Mouse (Mus musculus): ENCODE data around the gene Cyba.
A peak's percentile ranks its signal among the peaks of the same experiment; 100 is the strongest.

Gene Cyba

DNA sequence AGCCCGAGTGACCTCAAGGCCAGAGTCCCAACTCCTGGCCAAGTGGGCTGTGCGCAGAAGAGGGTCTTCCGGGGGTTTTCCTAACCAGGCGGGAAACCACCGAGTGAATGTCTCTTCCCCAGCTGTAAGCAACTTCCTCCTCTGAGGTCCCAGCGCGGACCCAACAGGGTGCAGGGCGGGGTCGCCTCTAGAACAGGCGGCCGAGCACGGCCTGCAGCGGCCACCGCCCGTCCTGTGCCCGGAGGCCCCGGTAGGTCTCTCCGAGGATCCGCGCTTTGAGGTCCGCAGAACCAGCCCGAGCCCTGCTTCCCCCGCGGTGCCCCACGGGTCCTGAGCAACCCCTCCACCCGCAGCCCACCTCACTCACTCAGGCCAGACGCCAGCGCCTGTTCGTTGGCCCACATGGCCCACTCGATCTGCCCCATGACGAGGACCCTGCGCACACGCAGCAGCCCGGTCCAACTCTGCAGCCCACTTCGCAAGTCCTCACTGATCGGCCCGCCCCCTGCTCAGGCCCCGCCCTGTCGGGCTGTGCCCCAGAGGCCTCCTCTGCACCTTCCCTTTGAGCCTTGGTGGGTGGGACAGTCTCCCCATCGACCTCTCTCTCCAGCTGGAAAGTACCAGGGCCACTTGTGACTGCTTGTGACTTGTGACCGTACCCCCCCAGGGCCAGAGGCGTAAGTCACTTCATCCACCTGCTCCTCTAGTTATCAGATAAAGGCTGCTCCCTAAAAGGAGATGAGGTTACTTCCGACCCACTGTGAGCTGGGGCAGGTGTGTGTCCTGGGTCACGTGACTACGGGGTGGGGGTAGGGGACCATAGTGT, at the start of gene Cyba:
Cyba (minus strand) TSS at position 488 of the 826 bp plus-strand sequence.
- peak; percentile 48 for DNase-seq (ENCODE audit: low read depth, low spot score)

DNA sequence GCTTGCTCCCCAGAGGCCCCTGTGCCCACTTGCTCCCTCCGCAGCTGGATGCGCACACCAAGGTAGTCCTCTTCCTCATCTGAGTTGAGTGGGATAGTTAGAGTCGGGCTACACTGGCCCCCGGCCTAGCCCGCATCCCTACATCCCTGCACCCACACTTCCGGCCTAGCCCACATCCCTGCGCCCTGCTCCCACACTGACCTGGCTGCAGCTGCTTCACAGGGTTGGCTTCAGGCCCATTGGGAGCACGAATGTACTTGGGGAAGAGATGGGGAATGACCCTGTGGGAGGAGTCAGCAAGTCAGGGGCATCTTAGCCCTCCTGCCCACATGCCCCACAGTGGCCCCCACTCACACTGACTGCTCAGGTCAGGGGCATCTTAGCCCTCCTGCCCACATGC, 49.7 kb upstream of the Cyba start:
- no peak for DNase-seq (ENCODE audit: low read depth, low spot score)

DNA sequence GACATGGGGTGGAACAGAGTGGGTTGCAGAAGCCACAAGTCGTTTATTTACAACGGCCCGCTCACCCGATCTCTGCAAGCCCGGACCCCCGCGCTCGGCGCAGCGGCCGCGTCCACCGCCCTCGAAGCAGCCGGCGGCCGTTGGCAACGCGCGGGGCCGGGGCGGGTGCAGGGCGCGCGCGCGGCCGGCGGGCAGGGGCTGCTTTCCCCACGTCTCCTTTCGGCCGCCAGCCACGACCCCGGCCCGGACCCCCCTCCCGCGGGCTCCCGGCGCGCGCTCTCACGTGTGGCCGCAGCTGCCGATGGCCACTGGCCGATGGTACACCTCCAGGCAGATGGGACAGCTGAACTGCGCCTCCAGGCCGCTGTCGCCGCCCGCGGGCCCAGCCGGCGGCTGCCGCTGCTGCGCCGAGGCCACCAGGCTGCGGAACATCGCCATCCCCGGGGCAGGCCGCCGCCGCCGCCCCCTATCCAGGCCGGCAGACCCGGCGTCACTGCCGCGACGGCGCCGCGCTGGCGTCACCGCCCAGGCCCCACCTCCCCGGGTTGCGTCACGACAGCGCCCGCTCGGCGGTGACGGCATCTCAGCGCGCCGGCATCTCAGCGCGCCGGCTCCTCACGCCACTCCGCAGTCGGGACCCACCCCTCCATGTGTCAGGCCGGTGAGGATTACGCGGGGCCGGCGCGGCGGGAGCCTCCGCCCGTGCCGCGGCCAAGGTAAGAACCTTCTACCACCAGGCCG, 43.0 kb upstream of the Cyba start, which contains the start of the genes Rnf166 and Ctu2:
Rnf166 (minus strand) TSS at position 485 of the 741 bp plus-strand sequence.
Ctu2 (plus strand) TSS at position 564 of the 741 bp plus-strand sequence.
- peak; percentile 93 for DNase-seq (ENCODE audit: low read depth, low spot score)

DNA sequence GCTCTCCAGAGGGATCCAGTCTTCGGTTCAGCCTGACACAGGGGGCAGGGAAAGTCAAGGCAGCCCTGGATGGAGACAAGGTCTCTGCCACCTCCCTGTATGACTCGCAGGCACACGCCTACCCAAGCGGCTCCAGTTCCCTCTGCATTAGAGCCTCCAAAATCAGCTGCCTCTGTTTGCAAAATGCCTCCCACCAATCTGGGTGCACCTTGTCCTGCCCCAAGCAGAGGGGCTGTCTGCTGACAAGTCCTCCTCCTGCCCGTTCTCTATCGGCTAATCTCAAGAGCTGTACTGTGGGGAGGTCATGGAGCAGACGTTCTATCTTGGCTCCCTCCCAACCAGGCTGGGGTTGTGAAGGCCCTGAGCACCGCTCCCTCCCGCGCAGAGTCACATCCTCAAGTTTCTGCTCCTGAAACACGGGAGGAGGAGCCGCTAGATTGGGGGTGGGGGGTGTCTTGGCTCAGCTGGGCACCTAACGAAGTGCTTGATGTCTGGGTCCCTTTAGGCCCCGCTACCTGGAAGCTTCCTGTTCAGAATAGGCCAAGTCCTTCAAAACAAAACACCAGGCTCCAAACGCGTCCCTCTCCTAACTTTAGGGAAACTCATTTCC, 42.3 kb upstream of the Cyba start:
- DNase-seq (ENCODE audit: low read depth, low spot score): no peak

DNA sequence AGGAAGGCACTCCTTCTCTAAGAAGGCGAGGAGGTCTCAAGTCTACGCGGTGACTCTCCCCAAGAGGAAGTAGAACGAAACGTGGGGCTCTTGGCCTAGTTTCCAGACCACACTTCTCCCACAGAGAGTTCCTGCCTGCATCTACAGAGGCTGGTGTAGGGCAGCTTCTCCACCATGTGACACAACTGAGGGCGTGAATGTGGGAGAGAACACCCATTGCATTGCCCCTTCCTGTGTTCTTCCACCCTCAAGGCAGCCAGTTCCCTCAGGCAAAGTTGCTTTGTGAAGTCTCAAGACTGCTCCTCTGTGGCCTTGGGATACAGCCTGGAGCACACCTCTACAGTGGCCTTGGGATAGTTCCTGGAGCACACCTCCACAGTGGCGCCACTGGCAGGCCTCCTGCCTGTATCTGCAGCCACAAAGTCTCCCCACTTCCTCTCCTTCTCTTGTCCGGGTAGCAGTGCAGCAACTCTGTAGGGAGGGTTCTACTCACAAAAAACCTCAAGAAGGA, 41.2 kb upstream of the Cyba start:
- no peak for DNase-seq (ENCODE audit: low read depth, low spot score)

DNA sequence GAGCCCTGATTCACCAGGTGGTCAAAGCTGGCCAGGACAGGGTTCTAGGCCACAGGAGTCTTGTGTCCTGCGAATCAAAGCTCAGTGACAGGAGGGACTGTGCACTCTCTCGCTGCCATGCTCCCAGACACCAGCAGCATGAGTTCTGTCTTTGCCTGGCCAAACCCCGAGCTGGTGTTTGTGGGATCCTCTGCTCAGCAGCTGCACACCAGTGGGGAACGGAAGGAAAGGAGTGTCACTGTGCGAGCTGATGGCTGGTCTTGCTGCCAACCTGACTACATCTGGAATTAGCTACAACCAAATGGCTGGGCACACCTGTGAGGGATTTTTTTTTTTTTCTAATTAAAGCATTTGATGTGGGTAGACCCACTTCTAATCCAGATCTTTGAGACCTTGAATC, 38.0 kb upstream of the Cyba start:
- DNase-seq (ENCODE audit: low read depth, low spot score): no peak

DNA sequence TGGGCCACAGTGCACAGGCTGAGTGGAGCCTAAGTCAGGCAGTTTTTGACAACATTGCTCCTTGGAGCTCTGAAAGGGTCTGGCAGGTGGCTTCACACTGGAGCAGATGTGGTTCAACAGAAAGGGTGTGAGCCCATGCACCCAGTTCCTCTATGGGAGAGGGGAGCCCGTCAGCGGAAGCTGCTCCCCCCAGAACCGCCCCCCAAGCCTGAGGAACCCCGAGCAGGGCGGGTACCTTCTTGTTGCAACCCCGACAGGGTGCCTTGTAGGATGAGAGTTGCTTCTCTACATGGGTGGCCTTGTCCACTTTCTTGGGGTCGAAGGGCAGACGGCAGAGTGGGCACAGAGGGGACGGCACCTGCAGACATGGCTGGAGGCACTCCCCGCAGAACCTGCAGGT, 37.2 kb upstream of the Cyba start:
- DNase-seq (ENCODE audit: low read depth, low spot score): no peak

DNA sequence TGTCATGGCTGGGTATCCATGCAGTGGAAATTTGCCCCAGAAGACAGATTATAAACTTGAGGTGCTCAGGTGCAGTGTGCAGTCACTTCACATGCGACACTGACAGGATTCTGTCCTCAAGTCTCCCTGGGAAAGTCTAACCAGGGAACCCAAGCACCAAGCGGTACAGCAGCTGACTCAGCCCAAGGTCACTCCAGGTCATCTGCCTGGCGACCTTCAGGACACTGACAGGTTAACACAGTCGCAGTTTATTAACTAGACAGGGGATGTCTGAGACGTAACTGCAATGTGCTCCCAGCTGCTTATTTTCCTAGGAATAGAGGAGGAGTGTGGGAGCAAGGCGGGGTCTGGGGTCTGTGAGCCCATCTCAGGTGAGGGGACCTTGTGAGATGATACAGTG, 36.7 kb upstream of the Cyba start:
- no peak for DNase-seq (ENCODE audit: low read depth, low spot score)

DNA sequence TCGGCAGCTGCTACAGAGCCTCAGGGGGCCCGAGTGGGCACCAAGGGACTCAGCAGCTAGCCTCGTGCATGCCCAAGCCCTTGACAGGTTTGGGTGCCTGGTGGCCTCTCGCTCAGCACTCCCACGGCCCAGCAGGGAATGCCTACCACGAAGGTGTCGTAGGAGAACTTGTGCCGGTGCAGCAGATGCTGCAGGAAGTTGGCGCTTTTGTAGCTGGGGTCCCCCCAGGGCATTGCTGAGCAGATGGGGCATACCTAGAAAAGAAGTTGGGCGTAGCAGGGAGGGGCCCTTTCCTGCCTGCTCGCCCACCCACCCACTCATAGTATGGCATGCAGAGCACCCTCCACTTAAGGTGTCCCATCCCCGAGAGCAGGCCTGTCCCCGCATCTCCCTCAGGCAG, 35.1 kb upstream of the Cyba start:
- no peak for DNase-seq (ENCODE audit: low read depth, low spot score)

DNA sequence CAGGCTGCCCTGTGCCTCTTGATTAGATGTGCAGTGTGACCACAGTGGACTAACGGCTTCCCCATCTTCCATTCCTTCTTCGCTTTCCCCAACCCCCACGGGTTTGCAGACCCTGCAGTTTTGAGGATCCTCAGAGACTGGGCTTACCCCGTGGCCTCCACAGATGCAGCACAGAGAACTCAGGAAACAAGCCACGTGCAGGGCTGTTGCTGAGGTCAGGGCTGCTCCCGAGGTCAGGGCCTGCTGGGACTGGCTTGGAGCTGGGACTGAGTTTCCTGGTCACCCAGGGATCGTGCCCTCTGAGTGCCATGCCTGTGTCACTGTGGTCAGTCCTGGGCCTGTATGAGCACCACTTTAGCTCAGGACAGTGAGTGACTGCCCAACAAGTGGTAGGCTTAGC, 32.3 kb upstream of the Cyba start:
- no peak for DNase-seq (ENCODE audit: low read depth, low spot score)

DNA sequence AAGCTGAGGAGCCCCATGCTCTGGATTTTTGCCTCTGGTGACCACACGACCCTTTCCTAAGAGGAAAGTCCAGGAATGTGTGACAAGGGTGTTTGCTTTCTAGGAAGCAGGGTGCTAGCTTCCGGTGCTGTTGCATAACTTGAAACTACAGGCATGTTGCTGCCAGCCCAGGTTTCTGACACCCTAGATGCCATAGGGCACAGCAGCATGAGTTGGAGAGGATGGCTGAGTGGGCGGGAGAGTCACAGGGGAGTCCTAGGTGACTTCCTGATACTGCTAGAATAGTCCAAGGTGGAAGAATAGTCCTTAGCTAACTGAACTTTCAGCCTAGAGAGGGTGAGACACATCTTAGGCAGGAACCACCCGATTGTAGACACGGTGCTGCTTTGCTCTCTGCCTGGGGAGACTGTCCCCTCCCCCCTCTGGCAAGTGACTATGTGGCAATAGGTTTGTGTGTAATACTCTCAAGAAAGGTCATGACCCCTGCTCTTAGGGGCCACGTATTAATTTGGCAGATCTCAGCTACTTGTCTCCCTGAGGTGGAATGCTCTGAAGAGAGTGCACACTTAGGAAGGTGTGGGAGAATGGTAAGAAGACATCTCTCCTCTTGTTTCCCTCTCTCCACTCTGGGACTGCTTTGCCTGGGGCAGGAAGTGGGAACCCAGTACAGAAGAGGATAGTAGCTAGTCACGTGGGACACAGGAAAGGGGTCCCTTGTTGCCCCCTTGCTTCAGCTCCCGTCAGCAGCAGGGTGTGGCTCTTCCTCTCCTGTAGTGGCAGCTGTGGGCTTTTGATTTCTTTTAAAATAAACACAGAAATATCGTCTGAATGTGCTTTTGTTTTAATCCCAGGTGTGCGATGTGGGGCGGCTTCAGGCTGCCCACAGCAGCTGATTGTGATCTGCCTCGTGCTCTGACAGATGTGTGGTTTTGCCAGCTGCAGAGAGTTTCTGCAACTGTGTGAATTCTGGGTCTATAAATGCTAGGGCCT, 31.2 kb upstream of the Cyba start:
- DNase-seq (ENCODE audit: low read depth, low spot score): no peak

DNA sequence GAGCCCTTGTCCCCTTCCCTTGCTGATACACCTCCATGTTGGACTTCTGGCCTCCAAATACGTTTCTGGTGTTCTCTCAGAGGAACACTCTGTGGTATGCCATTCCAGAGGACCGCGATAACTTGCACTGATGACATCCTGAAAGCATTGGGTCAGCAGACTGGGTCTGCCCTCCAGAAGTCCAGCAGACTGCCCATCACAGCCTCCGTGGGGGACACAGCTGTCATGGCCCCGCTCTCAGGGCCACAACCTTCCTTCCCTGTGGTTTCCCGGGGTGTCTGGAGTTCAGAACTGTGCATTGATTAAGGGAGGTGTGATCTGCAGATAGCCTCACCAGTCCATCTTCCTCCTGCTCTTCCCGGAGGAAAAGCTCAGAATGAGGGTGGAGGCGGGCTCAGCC, 29.8 kb upstream of the Cyba start:
- DNase-seq (ENCODE audit: low read depth, low spot score): no peak

DNA sequence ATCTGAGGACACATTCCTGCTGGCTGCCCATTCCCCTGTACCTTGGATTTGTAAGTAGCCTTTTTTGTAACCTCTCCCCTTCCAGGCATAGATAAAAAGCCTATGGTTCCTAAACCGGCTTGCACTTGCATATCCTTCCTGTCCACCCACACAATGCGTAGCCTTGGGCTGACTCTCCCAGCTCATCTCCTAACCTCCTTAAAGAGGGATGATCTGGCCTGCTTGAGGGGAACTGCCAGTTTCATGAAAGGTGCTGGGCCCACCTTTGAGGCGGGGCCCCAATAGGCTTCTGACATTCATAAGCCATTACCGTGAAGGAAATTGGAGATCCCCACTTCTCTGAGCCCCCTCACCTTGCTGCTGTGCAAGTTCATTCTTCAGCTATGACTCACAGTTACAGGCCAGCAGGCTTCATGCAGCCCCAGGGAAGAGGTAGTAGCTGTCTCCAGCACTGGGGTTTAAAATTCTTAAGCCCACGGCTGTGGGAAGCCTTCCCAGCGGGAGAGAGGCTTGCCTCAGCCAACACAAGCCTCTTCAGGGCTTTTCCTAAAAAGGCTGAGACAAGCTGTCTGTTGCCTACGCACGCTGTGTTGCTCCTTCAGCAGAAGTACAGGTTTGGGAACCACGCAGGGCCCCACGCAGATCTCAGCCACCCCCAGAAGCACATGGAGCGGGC, 28.9 kb upstream of the Cyba start:
- DNase-seq (ENCODE audit: low read depth, low spot score): no peak

DNA sequence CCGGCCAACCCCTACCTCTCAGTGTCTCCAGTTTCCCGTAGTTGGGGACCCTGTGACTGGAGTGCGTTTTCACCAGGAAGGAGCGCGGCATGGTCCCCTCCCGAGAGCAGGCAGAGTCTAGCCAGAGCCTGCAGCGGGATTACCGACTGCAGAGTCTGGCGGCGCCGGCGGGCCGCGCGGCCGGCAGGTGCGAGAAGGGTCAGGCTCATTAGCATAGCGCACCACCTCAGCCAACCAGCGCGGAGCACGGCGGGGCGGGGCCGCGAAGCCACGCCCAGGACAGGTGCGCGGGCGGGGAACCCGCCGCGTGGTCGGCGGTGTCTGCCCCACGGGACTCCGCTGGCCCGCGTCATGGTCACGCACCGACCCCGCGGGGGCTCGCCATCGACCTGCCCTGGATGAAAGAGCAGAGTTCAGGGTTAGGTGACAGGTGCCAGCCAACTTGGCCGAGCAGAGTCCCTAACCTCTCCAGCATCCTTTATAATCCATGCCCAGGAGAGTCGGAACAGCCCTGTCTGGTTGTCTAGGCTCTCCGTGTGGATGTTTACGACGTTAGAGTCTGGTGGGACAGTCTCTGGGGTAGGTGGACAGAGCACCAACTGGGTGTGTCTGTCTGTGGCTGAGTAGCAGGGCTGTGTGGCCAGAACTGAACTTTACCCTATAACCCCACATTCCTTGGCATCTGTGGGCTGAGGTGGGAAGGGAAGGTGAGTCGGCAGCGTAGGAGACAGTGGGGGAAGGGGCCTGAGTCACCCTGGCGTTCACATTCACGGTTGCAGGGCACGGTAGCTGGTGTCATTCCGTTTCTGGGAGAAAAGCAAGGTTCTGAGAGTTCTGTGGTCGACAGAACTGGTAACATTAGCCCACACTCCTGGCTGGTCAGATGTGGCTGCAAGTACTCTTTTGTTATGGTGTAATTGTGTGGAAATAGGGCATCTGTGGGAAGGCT, 28.1 kb upstream of the Cyba start, which contains the start of gene Snai3:
Snai3 (minus strand) TSS at position 210 of the 949 bp plus-strand sequence.
- peak; percentile 43 for DNase-seq (ENCODE audit: low read depth, low spot score)

DNA sequence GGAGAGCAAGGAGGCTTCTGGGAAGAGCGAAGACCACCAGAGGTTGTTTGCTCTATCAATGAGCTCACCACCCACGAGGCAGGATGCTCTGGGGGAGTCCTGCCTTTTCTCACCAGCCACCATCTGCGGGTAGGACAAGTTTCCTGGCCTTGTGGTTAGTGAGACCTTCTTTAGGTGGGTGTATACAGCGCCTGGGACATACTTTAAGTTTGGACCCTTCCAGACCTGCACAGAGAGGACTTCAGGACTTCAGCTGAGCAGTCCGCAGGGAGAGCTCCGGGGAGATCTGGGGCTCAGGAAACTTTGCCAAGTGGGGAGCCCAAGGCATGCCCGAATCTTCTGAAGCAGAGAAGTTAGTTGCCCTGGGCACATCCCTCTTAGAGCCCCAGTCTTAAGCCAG, 27.3 kb upstream of the Cyba start:
- DNase-seq (ENCODE audit: low read depth, low spot score): no peak

DNA sequence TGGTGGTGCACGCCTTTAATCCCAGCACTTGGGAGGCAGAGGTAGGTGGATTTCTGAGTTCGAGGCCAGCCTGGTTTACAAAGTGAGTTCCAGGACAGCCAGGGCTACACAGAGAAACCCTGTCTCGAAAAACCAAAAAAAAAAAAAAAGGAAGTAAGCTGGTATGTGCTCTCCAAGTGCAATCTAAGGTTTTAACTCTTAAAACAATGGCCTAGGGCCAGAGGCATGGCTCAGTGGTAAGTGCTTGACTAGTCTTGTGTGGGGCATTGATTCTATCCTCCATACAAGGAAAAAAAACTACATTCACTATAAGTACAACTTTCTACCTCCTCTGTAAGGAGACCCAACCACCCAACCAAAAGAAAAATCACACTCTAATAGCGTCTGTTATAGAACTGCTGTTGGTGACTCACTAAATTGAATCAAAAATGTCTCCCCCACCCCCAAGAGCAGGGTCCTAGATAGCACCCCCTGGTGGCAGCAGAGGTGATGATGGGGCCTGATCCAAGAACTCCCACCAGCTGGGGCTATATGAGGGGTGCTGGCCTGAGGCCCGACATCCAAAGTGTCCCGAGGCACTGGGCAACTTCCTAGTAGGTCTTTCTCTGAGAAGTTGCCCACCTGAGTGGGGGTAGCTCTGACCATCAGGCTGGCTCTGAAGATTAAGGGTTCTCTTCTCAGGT, 26.6 kb upstream of the Cyba start:
- no peak for DNase-seq (ENCODE audit: low read depth, low spot score)

DNA sequence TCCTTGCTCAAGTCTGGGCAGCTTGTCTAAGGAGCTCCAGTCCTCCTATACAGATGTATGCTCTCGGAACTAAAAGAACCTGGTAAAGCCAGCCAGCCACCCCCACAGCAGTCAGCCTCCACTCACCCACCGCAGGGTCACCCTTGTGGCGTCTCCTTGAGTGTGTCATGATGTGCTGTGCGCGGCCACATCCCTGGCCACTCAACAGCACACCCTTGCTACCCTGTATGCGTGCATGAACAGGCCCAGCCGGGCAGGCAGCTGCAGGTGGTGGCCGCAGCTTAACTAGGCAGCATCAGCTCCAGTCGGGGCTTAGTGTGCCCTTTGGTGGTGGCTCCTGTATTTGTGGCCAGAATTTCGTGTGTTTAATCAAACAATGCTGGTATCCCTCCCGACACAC, 24.4 kb upstream of the Cyba start:
- no peak for DNase-seq (ENCODE audit: low read depth, low spot score)

DNA sequence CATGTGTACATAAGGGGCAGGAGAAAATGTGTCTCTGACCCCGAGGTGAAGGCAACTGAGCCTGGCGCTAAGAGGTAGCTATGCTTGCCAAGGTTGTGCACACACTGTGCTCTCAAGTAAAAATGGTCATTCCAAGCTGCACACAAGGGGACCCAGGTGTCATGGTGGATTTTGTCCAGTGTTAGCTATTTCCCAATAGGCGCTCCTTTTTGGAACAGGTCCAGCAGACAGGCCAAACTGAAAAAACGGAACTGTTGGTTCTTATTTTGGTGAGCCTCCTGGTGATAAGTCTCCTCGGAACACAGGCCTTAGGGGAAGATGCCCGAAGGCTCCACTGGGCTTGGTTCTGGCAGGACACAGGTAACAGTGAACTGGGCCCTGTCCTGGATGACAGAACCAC, 21.7 kb upstream of the Cyba start:
- DNase-seq (ENCODE audit: low read depth, low spot score): no peak

DNA sequence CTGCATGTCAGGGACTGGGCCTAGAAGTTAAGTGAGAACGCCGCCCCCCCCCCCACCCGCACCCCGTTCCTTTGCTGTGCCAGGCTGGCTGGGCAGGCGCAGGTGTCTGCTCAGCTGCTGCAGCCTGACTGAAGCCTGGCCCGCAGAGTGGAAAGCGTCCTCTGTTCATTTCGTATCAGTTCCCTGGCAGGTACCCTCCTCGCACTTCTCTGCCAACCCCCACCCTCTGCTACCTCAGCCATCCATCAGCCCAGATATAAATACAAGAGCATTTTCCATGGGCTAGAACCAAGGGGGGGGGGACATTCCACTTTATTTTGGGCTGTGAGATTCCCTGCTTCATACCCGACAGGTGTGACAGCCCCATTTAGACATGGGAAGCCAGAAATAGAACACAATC, 19.4 kb upstream of the Cyba start:
- DNase-seq (ENCODE audit: low read depth, low spot score): no peak
